Mouse (Mus musculus) ES-E14 (cell line): ENCODE data around the gene Ankrd28. TPM values are rescaled to one million over a fixed set of nuclear protein-coding genes. Genes with fewer than 3 reads are reported as not detected.

Source experiments
- DNase-seq: peaks from one replicate; pipeline ENCODE4 v3.0.0-alpha.2; 2013; ENCODE audit warnings: low read depth, low spot score
- H3K27ac ChIP-seq: 2 replicates; pipeline ENCODE4 v1.5.1; 2012; ENCODE audit warnings: low read depth, mild to moderate bottlenecking, low read length, moderate library complexity, mixed read lengths; ENCODE audit not compliant: poor library complexity, insufficient read depth, severe bottlenecking
- H3K36me3 ChIP-seq: 2 replicates; pipeline ENCODE4 v1.6.1; 2012; ENCODE audit warnings: mild to moderate bottlenecking, low read length, moderate library complexity, mixed read lengths; ENCODE audit not compliant: control insufficient read depth, poor library complexity, insufficient read depth, severe bottlenecking
- H3K4me1 ChIP-seq, 2 experiments: fragments of 150-350 bp in 1 of 2; sonication (generic) in 1 of 2; 2 replicates each; pipeline ENCODE4 v1.6.1; 2012; ENCODE audit warnings: low read length in 2 of 2, mild to moderate bottlenecking in 1 of 2, mixed read lengths in 1 of 2; ENCODE audit not compliant: control insufficient read depth in 2 of 2, insufficient read depth in 2 of 2, poor library complexity in 1 of 2
- H3K4me3 ChIP-seq, 2 experiments: fragments of 150-350 bp in 1 of 2; sonication (generic) in 1 of 2; 2 replicates each; pipeline ENCODE4 v1.5.1; 2012; ENCODE audit warnings: low read length in 2 of 2, low read depth in 1 of 2, mild to moderate bottlenecking in 1 of 2, mixed read lengths in 1 of 2; ENCODE audit not compliant: insufficient read depth in 1 of 2, poor library complexity in 1 of 2, severe bottlenecking in 1 of 2
- H3K9ac ChIP-seq: 2 replicates; pipeline ENCODE4 v1.6.1; 2012; ENCODE audit warnings: low read depth, mild to moderate bottlenecking, low read length, mixed read lengths; ENCODE audit not compliant: poor library complexity, insufficient read depth, severe bottlenecking
- H3K9me3 ChIP-seq: fragments of 150-350 bp; sonication (generic); 2 replicates; pipeline ENCODE4 v1.6.1; 2012; ENCODE audit warnings: low read depth, mild to moderate bottlenecking, low read length; ENCODE audit not compliant: control insufficient read depth, insufficient read depth
- CHD2 ChIP-seq: IDR thresholded peaks from 2 replicates; pipeline ENCODE4 v1.6.1; 2014; ENCODE audit warnings: mild to moderate bottlenecking, low read depth, low read length, inconsistent platforms
- HCFC1 ChIP-seq: IDR thresholded peaks from 2 replicates; pipeline ENCODE4 v1.6.1; 2012; ENCODE audit warnings: low read length, inconsistent platforms, borderline replicate concordance; ENCODE audit not compliant: insufficient read depth
- MAFK ChIP-seq: IDR thresholded peaks from 2 replicates; pipeline ENCODE4 v1.6.1; 2014; ENCODE audit warnings: mild to moderate bottlenecking, low read depth, low read length, inconsistent platforms; ENCODE audit not compliant: insufficient read depth
- ZC3H11A ChIP-seq: IDR thresholded peaks from 2 replicates; pipeline ENCODE4 v1.6.1; 2012; ENCODE audit warnings: low read depth, mild to moderate bottlenecking, inconsistent platforms, low read length, borderline replicate concordance
- ZNF384 ChIP-seq: IDR thresholded peaks from 2 replicates; pipeline ENCODE4 v1.6.1; 2012; ENCODE audit warnings: low read depth, low read length, inconsistent platforms
- in situ Hi-C, 2 experiments: fragments of 600-800 bp; cut with MboI; formaldehyde crosslinking; loops; one replicate each; pipeline ENCODE4 v1.15.1; 2025; ENCODE audit warnings: low sequenced_read_pairs in 2 of 2, inconsistent platforms in 1 of 2; ENCODE audit not compliant: unreplicated experiment in 2 of 2
- total RNA-seq: library from RNA; depleted of rRNA; stranded (reverse); fragments of 300-350 nt; gene quantifications from 2 replicates; pipeline ENCODE4 v1.2.3, GENCODE M21; 2012

The Ankrd28 gene
- total RNA-seq, 1 experiment: 36.0 TPM

DNA sequence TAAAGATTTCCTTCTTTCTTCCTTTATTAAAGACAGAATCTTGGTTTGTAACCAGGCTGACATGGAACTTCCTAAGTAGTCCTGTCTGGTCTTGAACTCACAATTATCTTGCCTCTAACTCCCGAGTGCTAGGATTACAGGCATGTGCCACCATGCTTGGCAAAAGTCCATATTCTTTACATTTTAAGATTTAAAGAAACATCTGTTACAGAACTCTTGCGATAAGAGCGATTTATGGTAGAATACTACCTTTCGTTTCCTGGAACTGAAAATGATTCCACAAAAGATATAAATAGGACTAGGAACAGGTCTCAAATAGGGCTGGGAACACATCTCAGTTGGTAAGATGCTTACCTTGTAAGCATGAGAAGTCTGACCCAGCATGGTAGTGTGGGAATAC, 56.9 kb downstream of the Ankrd28 start:
- Histone ChIP-seq H3K36me3 (no peaks in the 10 kb centered on the region), H3K4me3 (no peak overlapping the region), H3K9me3 (no peaks in the 10 kb centered on the region), H3K27ac (no peak overlapping the region), H3K9ac (no peak overlapping the region), H3K4me1 (peaks cover 0 to 3% of the 10 kb centered on the region in 2 experiments; a peak in 2 of 4 replicates)
- in situ Hi-C loops: no loop called here
- no peak for DNase-seq
- TF ChIP-seq ZC3H11A (no peak), HCFC1 (no peak), ZNF384 (no peak), MAFK (no peak), CHD2 (no peak)

DNA sequence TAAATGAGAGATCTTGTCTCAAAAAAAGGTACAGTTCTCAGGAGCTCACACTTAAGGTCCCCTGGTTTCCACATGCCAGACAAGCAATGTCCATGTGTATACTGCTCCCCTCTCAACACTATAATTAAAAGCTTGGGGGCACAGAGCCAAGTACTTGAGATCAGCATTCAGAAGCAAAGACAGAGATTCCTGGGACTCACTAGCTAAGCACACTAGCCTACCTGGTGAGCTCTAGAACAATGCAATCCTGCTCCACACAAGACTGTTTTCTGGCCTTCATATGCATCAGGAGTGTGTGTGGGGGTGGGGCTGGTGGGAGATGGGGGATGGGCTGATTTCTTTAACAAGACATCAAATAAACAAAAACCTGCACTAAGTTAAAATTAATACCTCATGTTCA, 58.2 kb downstream of the Ankrd28 start:
- TF ChIP-seq MAFK (no peak), HCFC1 (no peak), CHD2 (no peak), ZNF384 (no peak), ZC3H11A (no peak)
- Histone ChIP-seq H3K36me3 (no peaks in the 10 kb centered on the region), H3K9me3 (no peaks in the 10 kb centered on the region), H3K4me3 (no peak overlapping the region), H3K9ac (no peak overlapping the region), H3K4me1 (peaks cover 0 to 3% of the 10 kb centered on the region in 2 experiments; a peak in 2 of 4 replicates), H3K27ac (no peak overlapping the region)
- no peak for DNase-seq
- in situ Hi-C loops: no loop called here

DNA sequence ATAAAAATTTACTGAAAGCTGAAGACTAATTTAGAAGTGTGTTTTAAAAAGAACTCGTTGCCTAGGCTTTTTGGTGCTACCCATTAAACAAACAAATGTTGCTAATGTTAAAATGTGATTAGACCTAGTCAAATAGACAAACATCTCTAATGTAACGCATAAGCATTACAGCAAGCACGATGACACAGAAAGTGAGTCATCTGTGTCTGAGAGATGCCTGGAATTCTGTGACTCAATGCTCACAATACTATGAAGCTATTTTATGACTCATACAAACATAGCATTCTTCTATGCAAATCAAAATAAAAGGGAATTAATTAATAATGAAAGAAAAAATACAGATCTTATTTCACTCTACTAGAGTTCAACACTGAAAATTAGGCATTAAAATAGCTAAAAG, 61.9 kb downstream of the Ankrd28 start:
- H3K36me3 ChIP-seq: no peaks in the 10 kb centered on the region; the same call in 1 of the 2 replicates
- DNase-seq: no peak
- no peak overlapping the region for H3K9ac ChIP-seq
- no peak overlapping the region for H3K4me3 ChIP-seq
- no peak overlapping the region for H3K27ac ChIP-seq
- no peaks in the 10 kb centered on the region for H3K9me3 ChIP-seq
- peaks cover 0 to 3% of the 10 kb centered on the region in 2 experiments; a peak in 2 of 4 replicates for H3K4me1 ChIP-seq
- in situ Hi-C loops: no loop called here
- TF ChIP-seq HCFC1 (no peak), CHD2 (no peak), ZNF384 (no peak), ZC3H11A (no peak), MAFK (no peak)

DNA sequence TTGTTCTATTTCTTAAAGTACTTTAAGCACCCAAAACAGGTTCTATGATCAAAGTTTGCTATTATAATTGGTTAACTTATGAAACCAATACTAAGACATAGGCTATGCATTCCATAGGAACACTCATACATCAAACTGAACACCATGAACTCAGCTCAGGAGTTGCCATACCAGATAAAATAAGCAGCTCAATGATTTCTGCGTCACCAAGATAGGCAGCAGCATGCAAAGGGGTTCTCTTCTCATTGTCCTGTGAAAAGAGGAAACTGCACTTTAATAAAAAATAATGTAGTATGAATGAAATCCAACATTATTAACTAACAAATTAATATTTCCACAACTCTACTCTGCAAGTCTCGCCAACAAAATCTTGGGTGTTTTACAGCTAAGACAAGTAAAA, 66.4 kb downstream of the Ankrd28 start:
- TF ChIP-seq MAFK (no peak), CHD2 (no peak), HCFC1 (no peak), ZC3H11A (no peak), ZNF384 (no peak)
- in situ Hi-C loops: no loop called here
- H3K27ac ChIP-seq: no peak overlapping the region

DNA sequence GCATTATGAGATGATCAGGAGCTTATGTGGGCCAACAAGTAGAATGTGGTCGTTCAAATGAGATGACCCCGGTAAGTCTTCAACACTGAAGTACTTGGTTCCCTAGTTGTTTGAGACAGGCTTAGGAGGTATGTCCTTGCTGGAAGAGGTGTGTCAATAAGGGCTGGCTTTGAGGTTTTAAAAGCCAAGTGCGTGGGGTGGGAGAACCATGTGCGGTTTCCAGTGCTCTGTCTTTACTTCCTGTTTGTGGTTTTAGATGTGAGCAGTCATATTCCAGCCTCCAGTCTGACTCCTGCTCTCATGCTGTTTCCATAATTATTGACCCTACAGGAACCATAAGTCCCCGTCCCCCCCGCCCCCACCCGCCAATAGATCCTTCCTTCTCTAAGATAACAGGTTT, 68.7 kb downstream of the Ankrd28 start:
- H3K27ac ChIP-seq: no peak overlapping the region
- DNase-seq: no peak
- H3K4me1 ChIP-seq: no peaks in the 10 kb centered on the region
- no peaks in the 10 kb centered on the region for H3K9me3 ChIP-seq
- H3K4me3 ChIP-seq: no peak overlapping the region
- peaks cover 5% of the 10 kb centered on the region; the same call in 1 of the 2 replicates for H3K36me3 ChIP-seq
- in situ Hi-C loops: no loop called here
- TF ChIP-seq HCFC1 (no peak), CHD2 (no peak), MAFK (no peak), ZC3H11A (no peak), ZNF384 (no peak)
- no peak overlapping the region for H3K9ac ChIP-seq

More for the DNA sequence above, 66.4 kb downstream of the Ankrd28 start:
- DNase-seq: no peak
- Histone ChIP-seq H3K9me3 (no peaks in the 10 kb centered on the region), H3K4me3 (no peak overlapping the region), H3K36me3 (peaks cover 5% of the 10 kb centered on the region; the same call in 1 of the 2 replicates), H3K4me1 (no peaks in the 10 kb centered on the region), H3K9ac (no peak overlapping the region)
